Mouse (Mus musculus) myocyte (in vitro differentiated cells): Measurements from ENCODE around the gene Mmp9. TPM values are rescaled to one million over a fixed set of nuclear protein-coding genes. Genes with fewer than 3 reads are reported as not detected.

ENCODE experiments used
- H3K27me3 ChIP-seq: one replicate; pipeline ENCODE4 v1.6.1; 2011; ENCODE audit not compliant: control insufficient read depth, insufficient read depth, insufficient read length
- H3K36me3 ChIP-seq: one replicate; pipeline ENCODE4 v1.6.1; 2011; ENCODE audit not compliant: control insufficient read depth, insufficient read depth
- H3K4me2 ChIP-seq: one replicate; pipeline ENCODE4 v1.6.1; 2011; ENCODE audit warnings: low read depth, control low read depth
- H3K4me3 ChIP-seq: one replicate; pipeline ENCODE4 v1.5.1; 2011; ENCODE audit warnings: mild to moderate bottlenecking, control low read depth, moderate library complexity
- H3K79me2 ChIP-seq: one replicate; pipeline ENCODE4 v1.6.1; 2011; ENCODE audit not compliant: control insufficient read depth, insufficient read depth
- H3ac ChIP-seq: one replicate; pipeline ENCODE4 v1.6.1; 2011; ENCODE audit not compliant: control insufficient read depth, insufficient read length
- CEBPB ChIP-seq: IDR thresholded peaks from 2 replicates; pipeline ENCODE4 v1.6.1; 2011; ENCODE audit warnings: mild to moderate bottlenecking, moderate library complexity; ENCODE audit not compliant: poor library complexity, insufficient read depth, severe bottlenecking
- E2F4 ChIP-seq: IDR thresholded peaks from one replicate; pipeline ENCODE4 v1.6.1; 2011; ENCODE audit warnings: mild to moderate bottlenecking, control low read depth, moderate library complexity; ENCODE audit not compliant: insufficient read depth
- MAX ChIP-seq: IDR thresholded peaks from one replicate; pipeline ENCODE4 v1.6.1; 2011; ENCODE audit warnings: low read depth, mild to moderate bottlenecking, control low read depth
- MYOD1 ChIP-seq, 3 experiments: IDR thresholded peaks; one replicate each; pipeline ENCODE4 v1.6.1; 2011; ENCODE audit warnings: control low read depth in 2 of 3, low read depth in 2 of 3, mild to moderate bottlenecking in 2 of 3, moderate library complexity in 1 of 3; ENCODE audit not compliant: insufficient read length in 2 of 3, control insufficient read depth in 1 of 3
- MYOG ChIP-seq, 3 experiments: IDR thresholded peaks; one replicate each; pipeline ENCODE4 v1.6.1; 2011; ENCODE audit warnings: control low read depth in 2 of 3, low read depth in 2 of 3, mild to moderate bottlenecking in 2 of 3; ENCODE audit not compliant: insufficient read length in 2 of 3, control insufficient read depth in 1 of 3, insufficient read depth in 1 of 3
- POLR2A ChIP-seq: IDR thresholded peaks from one replicate; pipeline ENCODE4 v1.6.1; 2011; ENCODE audit warnings: low read depth, mild to moderate bottlenecking, control low read depth, moderate library complexity; ENCODE audit not compliant: insufficient read length
- POLR2AphosphoS2 ChIP-seq: IDR thresholded peaks from one replicate; pipeline ENCODE4 v1.6.1; 2011; ENCODE audit warnings: low read depth, control low read depth; ENCODE audit not compliant: insufficient read length
- REST ChIP-seq: IDR thresholded peaks from one replicate; pipeline ENCODE4 v1.6.1; 2011; ENCODE audit warnings: mild to moderate bottlenecking, control low read depth, moderate library complexity; ENCODE audit not compliant: insufficient read depth, insufficient read length
- SRF ChIP-seq: IDR thresholded peaks from one replicate; pipeline ENCODE4 v1.6.1; 2011; ENCODE audit warnings: low read depth; ENCODE audit not compliant: control insufficient read depth, insufficient read length
- TCF12 ChIP-seq: IDR thresholded peaks from one replicate; pipeline ENCODE4 v1.6.1; 2011; ENCODE audit warnings: mild to moderate bottlenecking, control low read depth; ENCODE audit not compliant: poor library complexity, insufficient read depth, severe bottlenecking
- TCF3 ChIP-seq: IDR thresholded peaks from one replicate; pipeline ENCODE4 v1.6.1; 2011; ENCODE audit warnings: low read depth, control low read depth; ENCODE audit not compliant: insufficient read length
- USF1 ChIP-seq: IDR thresholded peaks from one replicate; pipeline ENCODE4 v1.6.1; 2011; ENCODE audit warnings: low read depth, mild to moderate bottlenecking, control low read depth, moderate library complexity
- polyA plus RNA-seq: library from polyadenylated mRNA; unstranded; fragments of >200 nt; fragmentation: generic; extraction: Trizol; gene quantifications from one replicate; pipeline ENCODE4 v1.2.1, GENCODE M21; 2012; ENCODE audit warnings: missing spikeins

The Mmp9 gene
- polyA plus RNA-seq, 1 experiment = 1.7 TPM

- Histone ChIP-seq H3K79me2 (no peaks in the 10 kb centered on the region), H3K4me2 (no peak overlapping the region), H3K4me3 (no peak overlapping the region), H3K27me3 (no peaks in the 10 kb centered on the region), H3ac (no peak overlapping the region), H3K36me3 (peaks cover 40% of the 10 kb centered on the region)
- TF ChIP-seq MAX (no peak), POLR2A (no peak), MYOD1 (IDR thresholded peaks at IDR 0.05; ENCODE audit: control insufficient read depth in 1 of 3, insufficient read length in 2 of 3, low read depth in 2 of 3) (no peak), E2F4 (no peak), TCF3 (no peak), POLR2AphosphoS2 (no peak), CEBPB (no peak), SRF (no peak), MYOG (IDR thresholded peaks at IDR 0.05; ENCODE audit: control insufficient read depth in 1 of 3, insufficient read depth in 1 of 3, insufficient read length in 2 of 3, low read depth in 2 of 3) (no peak), REST (no peak), TCF12 (no peak)
Measured at GRCm38 (mm10) chr2:165003108-165003507, 62.5 kb downstream of the Mmp9 start.

GRCm38 (mm10) chr2:165004237-165004636 lies 63.7 kb downstream of the Mmp9 start:
- Histone ChIP-seq H3K27me3 (no peaks in the 10 kb centered on the region), H3K4me2 (no peak overlapping the region), H3K79me2 (no peaks in the 10 kb centered on the region), H3K36me3 (peaks cover 51% of the 10 kb centered on the region), H3ac (no peak overlapping the region), H3K4me3 (no peak overlapping the region)
- TF ChIP-seq MYOD1 (IDR thresholded peaks at IDR 0.05; ENCODE audit: control insufficient read depth in 1 of 3, insufficient read length in 2 of 3, low read depth in 2 of 3) (no peak), E2F4 (no peak), POLR2A (no peak), CEBPB (no peak), MAX (no peak), POLR2AphosphoS2 (no peak), USF1 (no peak), TCF12 (no peak), TCF3 (no peak), MYOG (IDR thresholded peaks at IDR 0.05; ENCODE audit: control insufficient read depth in 1 of 3, insufficient read depth in 1 of 3, insufficient read length in 2 of 3, low read depth in 2 of 3) (no peak), REST (no peak), SRF (no peak)

Other genes with a start within 250 kb of the Mmp9 start
- not detected for gene Spint4, start 242.3 kb upstream of the Mmp9 start, polyA plus RNA-seq
- gene Spint5, start 225.5 kb upstream of the Mmp9 start, polyA plus RNA-seq = not detected
- gene Wfdc3, start 194.8 kb upstream of the Mmp9 start, polyA plus RNA-seq = 0.41 TPM
- 63.0 TPM for gene Dnttip1, start 194.8 kb upstream of the Mmp9 start, polyA plus RNA-seq
- 103 TPM for gene Ube2c, start 170.9 kb upstream of the Mmp9 start, polyA plus RNA-seq
- gene Tnnc2, start 160.8 kb upstream of the Mmp9 start, polyA plus RNA-seq = 3,985 TPM
- gene Snx21, start 155.0 kb upstream of the Mmp9 start, polyA plus RNA-seq = 29.5 TPM
- 24.5 TPM for gene Acot8, start 135.9 kb upstream of the Mmp9 start, polyA plus RNA-seq
- gene Zswim3, start 135.7 kb upstream of the Mmp9 start, polyA plus RNA-seq = 3.3 TPM
- 13.3 TPM for gene Zswim1, start 118.1 kb upstream of the Mmp9 start, polyA plus RNA-seq
- gene Spata25, start 112.2 kb upstream of the Mmp9 start, polyA plus RNA-seq = 0.40 TPM
- 202 TPM for gene Ctsa, start 107.9 kb upstream of the Mmp9 start, polyA plus RNA-seq
- 23.5 TPM for gene Neurl2, start 107.3 kb upstream of the Mmp9 start, polyA plus RNA-seq
- gene Pltp, start 83.1 kb upstream of the Mmp9 start, polyA plus RNA-seq = 117 TPM
- 43.2 TPM for gene Pcif1, start 61.5 kb upstream of the Mmp9 start, polyA plus RNA-seq
- 11.1 TPM for gene Zfp335, start 29.0 kb upstream of the Mmp9 start, polyA plus RNA-seq
- gene Slc12a5, start 20.0 kb downstream of the Mmp9 start, polyA plus RNA-seq = 0.52 TPM
- 24.0 TPM for gene Ncoa5, start 94.1 kb downstream of the Mmp9 start, polyA plus RNA-seq
- gene Cd40, start 114.8 kb downstream of the Mmp9 start, polyA plus RNA-seq = 1.1 TPM
- not detected for gene 1700025C18Rik, start 150.0 kb downstream of the Mmp9 start, polyA plus RNA-seq